Mouse (Mus musculus): ENCODE results near the gene Slit1. TPM values are rescaled to one million over a fixed set of nuclear protein-coding genes. Genes with fewer than 3 reads are reported as not detected.

Slit1 gene
- polyA plus RNA-seq, 1 experiment from 2014 or later = 0.30 TPM

DNA sequence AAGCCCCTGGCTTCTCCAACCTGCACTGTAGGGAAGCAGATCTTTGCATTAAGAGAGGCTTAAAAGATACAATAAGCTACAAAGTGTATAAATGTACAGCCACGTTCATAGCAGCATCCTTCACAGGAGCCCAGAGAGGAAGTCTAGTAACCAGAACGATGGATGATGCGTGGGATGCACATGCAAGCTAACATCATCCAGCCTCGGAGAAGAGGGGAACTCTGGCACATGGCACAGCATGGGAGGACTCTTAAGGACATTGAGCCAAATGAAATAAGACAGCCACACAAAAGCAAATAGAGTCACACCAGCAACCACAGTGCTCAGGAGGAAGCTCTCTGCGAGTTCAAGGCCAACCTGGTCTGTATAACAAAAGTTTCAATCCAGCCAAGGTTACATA is 15.8 kb upstream of the Slit1 start:
- WGBS = 85% methylated on average over 5 of the region's 5 CpGs
- Histone ChIP-seq H3K4me1 (no peaks in the 10 kb centered on the region), H3K27ac (no peak overlapping the region), H3K36me3 (no peaks in the 10 kb centered on the region), H3K27me3 (no peaks in the 10 kb centered on the region), H3K4me3 (no peak overlapping the region), H3K4me2 (no peak overlapping the region), H3K9ac (no peak overlapping the region), H3K9me3 (0 out of 2 replicates have a peak, but pooled peaks cover 4% of the 10 kb centered on the region)
- ATAC-seq (ENCODE audit: insufficient number of reproducible peaks, insufficient read depth, low FRiP score, low TSS enrichment, low read depth) = no peak

- WGBS = 80% methylated on average over 15 of the region's 15 CpGs
- H3K4me1 ChIP-seq = peaks cover 8% of the 10 kb centered on the region; the same call in 1 of the 2 replicates
- no peaks in the 10 kb centered on the region for H3K27me3 ChIP-seq
- H3K4me3 ChIP-seq = no peak overlapping the region
- no peaks in the 10 kb centered on the region for H3K9me3 ChIP-seq
- H3K27ac ChIP-seq = no peak overlapping the region
- no peak overlapping the region for H3K4me2 ChIP-seq
- no peak overlapping the region for H3K9ac ChIP-seq
- H3K36me3 ChIP-seq = no peaks in the 10 kb centered on the region
- no peak for ATAC-seq (ENCODE audit: insufficient number of reproducible peaks, insufficient read depth, low FRiP score, low TSS enrichment, low read depth)
Measured at GRCm38 (mm10) chr19:41754760-41755159, 11.3 kb upstream of the Slit1 start.

- no peak overlapping the region for H3K4me2 ChIP-seq
- no peak overlapping the region for H3K9ac ChIP-seq
- peaks cover 8% of the 10 kb centered on the region; the same call in 1 of the 2 replicates for H3K4me1 ChIP-seq
- H3K4me3 ChIP-seq = no peak overlapping the region
- no peaks in the 10 kb centered on the region for H3K9me3 ChIP-seq
- ATAC-seq (ENCODE audit: insufficient number of reproducible peaks, insufficient read depth, low FRiP score, low TSS enrichment, low read depth) = no peak
- no peaks in the 10 kb centered on the region for H3K36me3 ChIP-seq
- H3K27me3 ChIP-seq = 0 out of 2 replicates have a peak, but pooled peaks cover under 1% of the 10 kb centered on the region
- H3K27ac ChIP-seq = no peak overlapping the region
- WGBS = 72% methylated on average over 11 of the region's 11 CpGs
Measured at GRCm38 (mm10) chr19:41751906-41752305, 8.4 kb upstream of the Slit1 start.

DNA sequence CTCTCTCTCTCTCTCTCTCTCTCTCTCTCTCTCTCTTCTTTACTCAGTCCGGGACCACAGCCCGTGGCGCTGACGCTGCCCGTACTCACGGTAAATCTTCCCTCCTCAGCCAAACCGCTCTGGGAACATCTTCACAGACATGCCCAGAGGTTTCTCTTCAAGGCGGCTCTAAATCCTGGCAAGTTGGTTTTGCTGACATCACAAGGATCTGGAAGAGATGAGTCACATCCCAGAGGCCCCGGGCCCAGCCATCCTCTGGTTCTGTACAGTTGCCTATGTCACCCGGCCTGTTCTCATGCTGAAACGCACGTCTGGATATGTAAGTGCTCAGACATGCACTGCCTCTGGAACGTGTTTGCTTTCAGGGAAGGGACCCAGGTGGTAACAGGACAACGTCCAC is 4.0 kb upstream of the Slit1 start:
- Histone ChIP-seq H3K36me3 (no peaks in the 10 kb centered on the region), H3K27ac (no peak overlapping the region), H3K9me3 (no peaks in the 10 kb centered on the region), H3K9ac (no peak overlapping the region), H3K4me3 (no peak overlapping the region), H3K27me3 (peaks cover 42% of the 10 kb centered on the region), H3K4me1 (peaks cover 23% of the 10 kb centered on the region), H3K4me2 (no peak overlapping the region)
- no peak for ATAC-seq (ENCODE audit: insufficient number of reproducible peaks, insufficient read depth, low FRiP score, low TSS enrichment, low read depth)
- WGBS = 83% methylated on average over 14 of the region's 14 CpGs

DNA sequence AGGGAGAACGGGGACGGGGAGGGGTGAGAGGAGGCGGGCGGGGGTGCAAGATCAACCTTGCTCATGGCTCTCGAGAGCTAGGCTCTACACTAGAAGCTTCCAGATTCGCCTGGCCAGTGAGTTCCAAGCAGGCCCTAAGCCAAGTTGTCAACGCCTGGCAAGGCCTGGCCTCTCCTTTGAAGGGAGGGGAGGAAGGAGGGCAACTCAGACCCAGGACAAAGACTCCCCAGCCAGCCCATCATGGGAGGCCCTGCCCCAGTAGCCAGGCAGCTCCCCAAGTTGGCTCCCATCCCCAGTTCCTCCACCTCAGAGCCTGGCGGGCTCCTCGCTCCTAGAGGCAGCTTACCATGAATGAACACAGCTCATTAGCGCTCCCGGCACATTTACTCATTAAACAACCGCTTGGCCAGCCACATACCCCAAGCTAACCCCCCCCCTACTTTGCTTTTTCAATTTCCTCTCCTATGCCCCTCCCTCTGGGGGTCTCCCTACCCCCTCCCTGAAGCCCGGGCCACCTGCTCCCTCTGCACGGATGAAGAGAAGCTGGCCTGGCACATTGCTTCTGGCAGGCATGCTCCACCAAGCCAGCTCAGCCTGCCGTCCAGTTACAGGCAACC is 2.6 kb upstream of the Slit1 start:
- Histone ChIP-seq H3K36me3 (no peaks in the 10 kb centered on the region), H3K9ac (no peak overlapping the region), H3K4me1 (peaks cover 17% of the 10 kb centered on the region), H3K27ac (no peak overlapping the region), H3K27me3 (peaks cover 56% of the 10 kb centered on the region), H3K4me2 (no peak overlapping the region), H3K9me3 (no peaks in the 10 kb centered on the region), H3K4me3 (no peak overlapping the region)
- no peak; the same call in 1 of the 2 replicates for ATAC-seq (ENCODE audit: insufficient number of reproducible peaks, insufficient read depth, low FRiP score, low TSS enrichment, low read depth)
- 61% methylated on average over 15 of the region's 15 CpGs for WGBS

GRCm38 (mm10) chr19:41738896-41739295 is 4.6 kb downstream of the Slit1 start:
- no peak overlapping the region for H3K9ac ChIP-seq
- H3K27ac ChIP-seq = no peak overlapping the region
- peaks cover 95% of the 10 kb centered on the region for H3K27me3 ChIP-seq
- H3K4me1 ChIP-seq = peaks cover 22% of the 10 kb centered on the region
- ATAC-seq (ENCODE audit: insufficient number of reproducible peaks, insufficient read depth, low FRiP score, low TSS enrichment, low read depth) = no peak
- WGBS = 19% methylated on average over 4 of the region's 4 CpGs
- no peak overlapping the region for H3K4me3 ChIP-seq
- H3K36me3 ChIP-seq = no peaks in the 10 kb centered on the region
- H3K9me3 ChIP-seq = no peaks in the 10 kb centered on the region
- no peak overlapping the region for H3K4me2 ChIP-seq

- Histone ChIP-seq H3K9me3 (no peaks in the 10 kb centered on the region), H3K27me3 (peaks cover 92% of the 10 kb centered on the region), H3K4me1 (peaks cover 18% of the 10 kb centered on the region), H3K27ac (no peak overlapping the region), H3K36me3 (no peaks in the 10 kb centered on the region), H3K4me2 (peak overlapping the region; percentile 24; the same call in 1 of the 2 replicates), H3K9ac (no peak overlapping the region), H3K4me3 (no peak overlapping the region)
- no peak for ATAC-seq (ENCODE audit: insufficient number of reproducible peaks, insufficient read depth, low FRiP score, low TSS enrichment, low read depth)
- 11% methylated on average over 14 of the region's 14 CpGs for WGBS
Measured at GRCm38 (mm10) chr19:41738429-41738805, 5.0 kb downstream of the Slit1 start.

GRCm38 (mm10) chr19:41737657-41738428 is 5.6 kb downstream of the Slit1 start:
- ATAC-seq (ENCODE audit: insufficient number of reproducible peaks, insufficient read depth, low FRiP score, low TSS enrichment, low read depth) = no peak

DNA sequence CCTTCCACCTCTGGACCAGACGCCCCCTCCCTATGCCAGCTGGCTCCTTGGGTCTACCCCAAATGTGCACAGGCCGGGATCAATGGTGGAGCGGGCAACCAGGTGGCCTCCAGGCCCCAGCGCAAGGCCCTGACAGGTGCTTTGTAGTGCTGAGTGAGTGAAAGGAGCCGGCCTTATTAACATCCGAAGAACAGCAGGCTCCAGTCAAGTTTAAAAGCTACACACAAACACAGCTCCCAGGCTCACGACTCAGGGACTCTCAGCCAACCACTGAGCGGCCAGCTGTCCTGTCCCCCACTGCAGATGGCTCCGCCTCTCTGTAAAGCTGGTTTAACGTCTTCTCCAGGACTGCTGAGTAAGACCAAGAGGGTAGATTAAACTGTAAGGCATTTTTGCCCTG is 8.8 kb downstream of the Slit1 start:
- peaks cover 9% of the 10 kb centered on the region; the same call in 1 of the 2 replicates for H3K9me3 ChIP-seq
- 13% methylated on average over 10 of the region's 10 CpGs for WGBS
- H3K4me1 ChIP-seq = peaks cover 9% of the 10 kb centered on the region; the same call in 1 of the 2 replicates
- H3K4me3 ChIP-seq = no peak overlapping the region
- no peak overlapping the region for H3K9ac ChIP-seq
- ATAC-seq (ENCODE audit: insufficient number of reproducible peaks, insufficient read depth, low FRiP score, low TSS enrichment, low read depth) = no peak
- no peak overlapping the region for H3K27ac ChIP-seq
- no peak overlapping the region for H3K4me2 ChIP-seq
- H3K36me3 ChIP-seq = no peaks in the 10 kb centered on the region
- peaks cover 56% of the 10 kb centered on the region for H3K27me3 ChIP-seq

More at GRCm38 (mm10) chr19:41737657-41738428, 5.6 kb downstream of the Slit1 start:
- peaks cover 87% of the 10 kb centered on the region for H3K27me3 ChIP-seq
- no peaks in the 10 kb centered on the region for H3K36me3 ChIP-seq
- H3K4me1 ChIP-seq = peaks cover 12% of the 10 kb centered on the region
- H3K27ac ChIP-seq = no peak overlapping the region
- H3K4me2 ChIP-seq = peak overlapping the region; percentile 24
- WGBS = under 1% methylated on average over 17 of the region's 18 CpGs
- H3K4me3 ChIP-seq = no peak overlapping the region
- no peaks in the 10 kb centered on the region for H3K9me3 ChIP-seq
- no peak overlapping the region for H3K9ac ChIP-seq

GRCm38 (mm10) chr19:41725491-41725890 is 18.0 kb downstream of the Slit1 start:
- ATAC-seq (ENCODE audit: insufficient number of reproducible peaks, insufficient read depth, low FRiP score, low TSS enrichment, low read depth) = no peak
- Histone ChIP-seq H3K9ac (no peak overlapping the region), H3K9me3 (no peaks in the 10 kb centered on the region), H3K4me3 (no peak overlapping the region), H3K4me1 (peaks cover 6% of the 10 kb centered on the region), H3K27ac (no peak overlapping the region), H3K36me3 (no peaks in the 10 kb centered on the region), H3K27me3 (no peaks in the 10 kb centered on the region), H3K4me2 (no peak overlapping the region)
- 54% methylated on average over 2 of the region's 2 CpGs for WGBS

DNA sequence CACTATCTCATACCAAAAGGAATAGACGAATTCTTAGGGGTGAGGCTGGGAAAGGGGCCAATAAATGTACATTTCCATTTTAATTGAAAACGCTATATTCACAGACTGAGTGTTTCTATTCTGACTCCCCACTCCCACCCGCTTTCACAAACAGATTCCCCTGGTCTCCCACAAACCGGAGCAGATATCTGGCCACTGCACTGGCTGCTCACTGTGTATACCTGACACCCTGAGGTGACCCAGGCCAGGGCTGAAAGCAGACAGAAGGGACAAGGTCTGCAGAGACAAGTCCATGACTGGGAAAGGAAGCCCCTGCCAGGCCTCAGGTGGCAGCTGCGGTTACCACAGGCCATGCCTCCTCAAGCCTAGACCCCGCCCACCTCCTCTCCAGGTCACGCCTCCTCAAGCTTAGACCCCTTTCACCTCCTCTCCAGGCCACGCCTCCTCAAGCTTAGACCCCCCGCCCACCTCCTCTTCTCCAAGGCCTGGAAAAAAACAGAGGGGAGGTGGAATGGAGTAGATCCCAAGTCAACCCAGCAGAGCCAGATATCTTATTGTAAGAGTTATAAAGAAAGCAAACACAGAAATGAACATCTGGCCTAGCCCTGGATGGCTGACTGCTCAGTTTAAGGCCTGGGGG is 18.5 kb downstream of the Slit1 start:
- no peak for ATAC-seq (ENCODE audit: insufficient number of reproducible peaks, insufficient read depth, low FRiP score, low TSS enrichment, low read depth)
- Histone ChIP-seq H3K27ac (no peak overlapping the region), H3K36me3 (no peaks in the 10 kb centered on the region), H3K4me1 (peaks cover 6% of the 10 kb centered on the region), H3K9ac (no peak overlapping the region), H3K4me3 (no peak overlapping the region), H3K4me2 (no peak overlapping the region), H3K27me3 (no peaks in the 10 kb centered on the region), H3K9me3 (no peaks in the 10 kb centered on the region)
- 40% methylated on average over 9 of the region's 9 CpGs for WGBS
